Comparison of ENCODE assay signal across 9 mouse cellular contexts in the genomic region with DNA sequence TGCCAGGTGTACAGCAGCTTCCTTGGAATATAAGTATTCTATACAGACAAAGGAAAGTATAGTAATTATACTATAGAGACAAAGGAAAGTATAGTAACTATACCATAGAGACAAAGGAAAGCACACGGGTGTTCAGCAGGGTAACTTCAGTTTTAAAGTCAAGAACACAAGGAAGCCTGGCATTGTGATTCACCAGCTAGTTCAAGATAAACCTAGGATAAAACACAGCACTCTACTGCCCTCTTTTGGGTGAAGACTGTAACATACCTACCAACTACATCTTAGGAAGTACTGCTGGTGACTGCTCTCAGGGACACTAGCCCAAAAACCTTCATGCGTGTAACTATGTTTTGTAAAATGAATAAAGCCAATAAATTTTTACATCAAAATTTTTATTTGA. TPM values are rescaled to one million over a fixed set of nuclear protein-coding genes. Genes with fewer than 3 reads are reported as not detected.
A peak's percentile ranks its signal among the peaks of the same experiment; 100 is the strongest.
DNase-seq lines count a peak whose midpoint lies in the region; ATAC-seq and TF ChIP-seq lines count a peak whose summit lies in the region.
"Had no signal": no experiment of that assay in that cellular context is flagged by ENCODE, and none has a peak within 500 bp of the region (broad histone marks: within the 10 kb centered on the region; RNA-seq: fewer than 3 reads in every experiment).

No protein-coding gene starts in this region.

- ATAC-seq in granulocyte monocyte progenitor cell, adult 5-6 weeks (replicated peaks; ENCODE audit: poor library complexity, severe bottlenecking), result peak; percentile 95
- ATAC-seq in kidney, postnatal 0 days (replicated peaks; ENCODE audit: low FRiP score, low read depth), result 0 out of 2 replicates have a peak, but pooled peaks have one; percentile 44
- peak; percentile 82 for ATAC-seq in megakaryocyte, adult 5-6 weeks (ENCODE audit: poor library complexity, severe bottlenecking)

- no peak overlapping the region for H3K9ac ChIP-seq in kidney, postnatal 0 days (ENCODE audit: low read depth, low read length)

- peak; percentile 41 for TF ChIP-seq CTCF in kidney, adult 2 months (conservative IDR thresholded peaks at IDR 0.05; ENCODE audit: insufficient read depth, insufficient read length, low read depth, low read length)
- peak; percentile 49 for TF ChIP-seq CTCF in E14TG2a.4 (conservative IDR thresholded peaks at IDR 0.05; ENCODE audit: low read length)
- TF ChIP-seq CTCF in kidney, postnatal 0 days (IDR thresholded peaks at IDR 0.05; ENCODE audit: low read depth), result peak; percentile 89

- no peaks in the 10 kb centered on the region for H3K4me1 ChIP-seq in kidney, adult 2 months (ENCODE audit: control insufficient read depth, insufficient read depth, low read length)
- H3K4me1 ChIP-seq in E14TG2a.4 (replicated peaks; ENCODE audit: low read depth, low read length), result peaks cover 56% of the 10 kb centered on the region
- H3K4me1 ChIP-seq in kidney, postnatal 0 days (replicated peaks; ENCODE audit: insufficient read depth, low read length), result no peaks in the 10 kb centered on the region

- H3K9me3 ChIP-seq in E14TG2a.4 (ENCODE audit: low read length), result no peaks in the 10 kb centered on the region
- no peaks in the 10 kb centered on the region for H3K9me3 ChIP-seq in kidney, postnatal 0 days (replicated peaks; ENCODE audit: low read length)

- H3K4me3 ChIP-seq in kidney, adult 2 months (ENCODE audit: insufficient read depth, low read depth, low read length), result no peak overlapping the region
- no peak overlapping the region for H3K4me3 ChIP-seq in E14TG2a.4 (replicated peaks; ENCODE audit: low read length)
- H3K4me3 ChIP-seq in kidney, postnatal 0 days (replicated peaks; ENCODE audit: low read depth, low read length), result no peak overlapping the region

- no peak overlapping the region for H3K27ac ChIP-seq in kidney, adult 2 months (ENCODE audit: insufficient read depth, low read depth, low read length)
- no peak overlapping the region for H3K27ac ChIP-seq in kidney, postnatal 0 days
- H3K27ac ChIP-seq: macrophage had no signal

- no peak for TF ChIP-seq POLR2A in kidney, adult 2 months (IDR thresholded peaks at IDR 0.05; ENCODE audit: low read depth, low read length)

- 16% methylated on average over 2 of the region's 2 CpGs for WGBS in kidney, adult 2 months
- WGBS in kidney, postnatal 0 days, result 24% methylated on average over 2 of the region's 2 CpGs

- H3K4me2 ChIP-seq in kidney, postnatal 0 days (ENCODE audit: low read length), result no peak overlapping the region

- DNase-seq in kidney, adult 2 months, result peak; percentile 86
- DNase-seq in kidney, adult 11 months, result no peak
- peak; percentile 45 for DNase-seq in cerebellum, adult 11-12 months
- peak; percentile 97 for DNase-seq in kidney, postnatal 0 days (ENCODE audit: low spot score)
- no peak for DNase-seq in urinary bladder, adult 2 months (ENCODE audit: low spot score)

- H3K27me3 ChIP-seq in kidney, adult 2 months (replicated peaks; ENCODE audit: control insufficient read depth, insufficient read depth, low read length), result no peaks in the 10 kb centered on the region
- no peaks in the 10 kb centered on the region for H3K27me3 ChIP-seq in E14TG2a.4 (ENCODE audit: insufficient read depth, low read length)
- no peaks in the 10 kb centered on the region for H3K27me3 ChIP-seq in kidney, postnatal 0 days (ENCODE audit: insufficient read depth, low read length)

- peaks cover 2% of the 10 kb centered on the region; the same call in 1 of the 2 replicates for H3K36me3 ChIP-seq in kidney, adult 2 months (ENCODE audit: control insufficient read depth, insufficient read depth, low read length)
- peaks cover 47% of the 10 kb centered on the region for H3K36me3 ChIP-seq in E14TG2a.4 (ENCODE audit: insufficient read depth, low read length)
- peaks cover 32% of the 10 kb centered on the region for H3K36me3 ChIP-seq in kidney, postnatal 0 days (ENCODE audit: insufficient read depth, low read length)

RNA-seq across cellular contexts. Expression of a gene that starts 14.9 kb away (rescaled TPM):
- 9.7 and 10.6 TPM in 2 replicates for polyA plus RNA-seq in kidney, adult 2 months (2012; rRNA removed)
- total RNA-seq in granulocyte monocyte progenitor cell, adult 5-6 weeks (2014; fragmentation: Nextera tagmentation), result 7.9 and 10.1 TPM in 2 replicates
- 9.1 and 9.2 TPM in 2 replicates for total RNA-seq in granulocyte monocyte progenitor cell, adult 5-6 weeks (2017)
- polyA plus RNA-seq in kidney, postnatal 0 days (2015; fragmentation: Nextera tagmentation; extraction: Ambion mirVana), result 8.3 and 10.4 TPM in 2 replicates
- total RNA-seq in megakaryocyte, adult 5-6 weeks (2015), result 8.5 and 8.7 TPM in 2 replicates
- 13.4 and 14.1 TPM in 2 replicates for total RNA-seq in megakaryocyte, adult 5-6 weeks (2017)
- 9.4 and 11.5 TPM in 2 replicates for polyA plus RNA-seq in urinary bladder, adult 2 months (2012; rRNA removed)

RNA-seq across cellular contexts. Expression of a gene that starts 15.3 kb away (rescaled TPM):
- 14.8 and 15.3 TPM in 2 replicates for polyA plus RNA-seq in kidney, adult 2 months (2012; rRNA removed)
- 29.0 and 31.4 TPM in 2 replicates for total RNA-seq in granulocyte monocyte progenitor cell, adult 5-6 weeks (2014; fragmentation: Nextera tagmentation)
- total RNA-seq in granulocyte monocyte progenitor cell, adult 5-6 weeks (2017), result 4.5 and 7.1 TPM in 2 replicates
- 14.8 and 15.8 TPM in 2 replicates for polyA plus RNA-seq in kidney, postnatal 0 days (2015; fragmentation: Nextera tagmentation; extraction: Ambion mirVana)
- total RNA-seq in megakaryocyte, adult 5-6 weeks (2015), result 20.8 and 23.8 TPM in 2 replicates
- total RNA-seq in megakaryocyte, adult 5-6 weeks (2017), result 4.2 and 5.9 TPM in 2 replicates
- polyA plus RNA-seq in urinary bladder, adult 2 months (2012; rRNA removed), result 4.7 and 10.3 TPM in 2 replicates

RNA-seq across cellular contexts. Expression of a gene that starts 40.2 kb away (rescaled TPM):
- polyA plus RNA-seq in kidney, adult 2 months (2012; rRNA removed), result 0.03 TPM in 1 of 2 replicates, not detected in the other
- total RNA-seq in granulocyte monocyte progenitor cell, adult 5-6 weeks (2014; fragmentation: Nextera tagmentation), result not detected in 2 replicates
- total RNA-seq in granulocyte monocyte progenitor cell, adult 5-6 weeks (2017), result not detected in 2 replicates
- polyA plus RNA-seq in kidney, postnatal 0 days (2015; fragmentation: Nextera tagmentation; extraction: Ambion mirVana), result 0.10 TPM in 1 of 2 replicates, not detected in the other
- total RNA-seq in megakaryocyte, adult 5-6 weeks (2015), result not detected in 2 replicates
- total RNA-seq in megakaryocyte, adult 5-6 weeks (2017), result not detected in 2 replicates
- 0.06 TPM in 1 of 2 replicates, not detected in the other for polyA plus RNA-seq in urinary bladder, adult 2 months (2012; rRNA removed)
- polyA plus RNA-seq: macrophage had no signal

Comparison
In these comparisons a context has a peak if more than half of its experiments do, and no peak if none do; other contexts are left out.
1. DNase-seq: peak in kidney, adult 2 months (single experiment), cerebellum, adult 11-12 months (single experiment) and kidney, postnatal 0 days (single experiment); none in kidney, adult 11 months (single experiment) and urinary bladder, adult 2 months (single experiment).
2. ATAC-seq: peak in every context shown above with its lines; median percentile 95 in granulocyte monocyte progenitor cell, adult 5-6 weeks; 82 in megakaryocyte, adult 5-6 weeks; 44 in kidney, postnatal 0 days.
3. Peak in every context shown above with its lines, with median percentiles within 50 percentile points of each other: CTCF ChIP-seq.